Mouse (Mus musculus) cerebellum, adult 9-11 months (tissue): ENCODE data around the gene Gopc.
A peak's percentile ranks its signal among the peaks of the same experiment; 100 is the strongest.

Source experiments
- DNase-seq: peaks from one replicate; pipeline ENCODE4 v3.0.0; 2022

Gene Gopc

DNA sequence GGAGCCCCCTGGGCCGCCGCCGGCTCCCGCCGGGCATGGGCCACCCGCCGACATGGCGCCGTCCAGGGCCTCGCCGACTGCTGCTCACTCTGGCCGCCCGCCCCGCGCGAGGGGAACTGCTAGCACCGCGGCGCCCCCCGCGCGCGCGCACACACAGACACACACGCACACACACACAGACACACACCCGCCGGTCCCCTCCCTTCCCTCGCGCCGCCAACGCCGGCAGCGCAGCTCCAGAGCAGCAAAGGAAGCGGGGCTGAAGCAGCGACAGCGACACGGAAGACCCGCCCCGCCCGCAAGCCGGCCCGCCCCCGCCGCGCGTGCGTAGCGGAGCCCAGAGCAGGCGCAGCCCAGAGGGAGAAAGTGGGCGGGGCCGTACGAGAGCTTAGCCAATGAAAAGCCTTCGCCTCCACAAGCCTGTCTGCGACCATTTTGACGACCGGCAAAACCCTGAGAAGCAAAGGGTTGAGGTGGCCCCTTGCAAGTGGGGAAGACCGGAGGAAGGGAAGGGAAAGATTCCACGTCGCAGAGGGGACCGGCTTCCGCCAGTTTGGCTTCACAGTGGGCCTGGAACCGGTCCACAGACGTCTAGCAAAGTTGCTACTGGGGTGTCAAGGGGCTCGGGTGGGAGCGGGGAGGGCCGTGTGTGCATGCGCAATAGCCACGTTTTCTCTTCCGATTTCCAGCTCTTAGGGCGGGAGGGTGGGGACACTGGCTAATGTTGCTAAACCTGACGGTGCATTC is at the start of gene Gopc:
Gopc (minus strand) TSS at position 280 of the 747 bp plus-strand sequence.
- DNase-seq = peak; percentile 98

DNA sequence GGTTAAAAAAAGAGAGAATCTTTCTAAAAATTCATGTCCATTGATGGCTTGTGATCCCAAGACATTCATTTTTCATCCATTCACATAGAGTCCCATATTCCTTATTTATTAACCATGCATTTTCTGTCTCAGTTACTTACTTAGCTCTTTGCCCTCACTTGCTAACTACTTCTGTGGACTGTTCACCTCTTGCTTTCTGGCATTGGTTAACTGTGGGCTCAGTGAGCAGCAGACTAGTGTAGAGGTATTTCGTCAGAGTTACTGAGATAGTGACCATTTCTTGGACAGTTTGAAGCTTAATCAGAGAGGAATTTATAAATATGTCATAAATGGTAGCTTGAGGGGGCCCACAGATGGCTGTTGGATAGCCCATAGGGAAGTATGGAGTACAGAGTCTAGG is 49.0 kb upstream of the Gopc start:
- DNase-seq = no peak

DNA sequence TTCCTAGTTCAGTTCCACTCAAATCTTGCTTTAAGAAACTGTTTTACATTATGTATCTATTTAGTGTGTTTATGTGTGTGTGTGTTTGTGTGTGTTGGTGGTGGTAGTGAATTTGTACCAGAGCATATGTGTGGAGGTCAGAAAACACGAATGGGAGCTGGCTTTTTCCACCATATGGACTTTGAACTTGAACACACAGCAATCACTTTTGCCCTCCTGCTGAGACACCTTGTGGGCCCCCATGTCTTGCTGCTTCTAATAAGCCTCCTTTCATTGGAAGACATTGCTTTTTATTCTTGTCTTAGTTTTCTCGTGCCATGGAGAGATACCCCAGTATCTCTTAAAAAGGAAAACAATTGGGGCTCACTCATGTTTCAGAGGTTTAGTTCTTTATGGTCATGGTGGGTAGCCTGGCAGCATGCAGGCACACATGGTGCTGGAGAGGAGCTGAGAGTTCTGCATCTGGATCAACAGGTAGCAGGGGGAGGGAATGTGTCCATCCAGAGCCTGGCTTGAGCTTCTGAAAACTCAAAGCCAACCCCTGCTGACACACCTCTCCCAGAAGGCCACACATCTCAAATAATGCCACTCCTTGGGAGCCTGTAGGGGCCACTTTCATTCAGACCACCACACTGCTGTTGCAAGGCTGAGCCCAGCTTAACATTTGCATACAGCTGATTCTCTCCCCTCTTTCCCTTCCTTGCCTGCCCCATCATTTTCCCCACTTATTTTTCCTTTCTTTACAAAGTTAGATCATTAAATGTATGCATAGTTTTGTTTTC is 45.9 kb upstream of the Gopc start:
- DNase-seq = no peak

DNA sequence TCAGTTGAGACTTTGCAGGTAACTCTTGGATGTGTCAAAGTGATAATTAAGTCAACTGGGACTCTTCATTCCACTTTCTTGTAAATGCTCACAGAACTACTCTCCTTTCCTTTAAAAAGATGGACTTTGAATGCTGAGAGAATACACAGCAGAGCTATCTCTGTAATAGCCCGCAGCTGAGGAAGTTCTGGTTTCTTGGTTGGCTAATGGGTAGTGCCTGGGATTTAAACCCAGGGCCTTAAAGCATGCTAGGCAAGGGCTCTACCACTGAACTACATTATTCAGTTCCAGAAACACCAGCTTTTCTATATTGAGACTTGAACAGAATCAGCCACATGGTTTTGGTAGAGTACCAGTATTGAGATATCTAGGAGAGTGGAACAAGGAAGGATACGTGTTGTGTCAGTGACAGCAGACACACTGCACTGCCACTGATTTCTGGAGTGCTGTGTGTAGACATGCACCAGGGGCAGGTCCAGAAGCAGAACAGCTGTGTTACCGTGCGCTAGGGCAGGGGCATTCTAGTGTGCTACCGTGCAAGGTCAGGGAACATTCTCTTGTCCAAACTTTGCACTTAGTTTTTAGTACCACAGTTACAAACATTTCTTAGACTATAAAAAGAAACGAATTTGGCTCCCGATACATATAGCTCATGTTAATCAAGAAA is 44.5 kb upstream of the Gopc start:
- no peak for DNase-seq

DNA sequence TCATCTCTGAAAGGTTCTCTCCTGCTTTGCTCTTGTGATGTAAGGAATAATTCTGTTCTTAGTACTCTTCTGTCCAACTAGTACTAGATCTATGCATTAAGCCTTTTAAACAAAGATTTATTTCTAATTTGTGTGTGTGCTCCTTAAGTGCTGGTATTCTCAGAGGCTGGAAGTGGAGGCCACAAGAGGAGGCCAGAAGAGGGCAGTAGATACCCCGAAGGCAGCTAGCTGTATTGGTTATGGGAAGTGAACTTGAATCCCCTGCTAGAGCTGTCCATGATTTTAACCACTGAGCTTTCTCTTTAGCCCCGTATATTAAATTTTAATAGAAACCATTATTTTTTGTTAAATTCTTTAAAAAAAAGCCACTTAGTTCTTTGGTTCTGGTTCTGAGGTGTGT is 41.2 kb upstream of the Gopc start:
- DNase-seq = no peak

DNA sequence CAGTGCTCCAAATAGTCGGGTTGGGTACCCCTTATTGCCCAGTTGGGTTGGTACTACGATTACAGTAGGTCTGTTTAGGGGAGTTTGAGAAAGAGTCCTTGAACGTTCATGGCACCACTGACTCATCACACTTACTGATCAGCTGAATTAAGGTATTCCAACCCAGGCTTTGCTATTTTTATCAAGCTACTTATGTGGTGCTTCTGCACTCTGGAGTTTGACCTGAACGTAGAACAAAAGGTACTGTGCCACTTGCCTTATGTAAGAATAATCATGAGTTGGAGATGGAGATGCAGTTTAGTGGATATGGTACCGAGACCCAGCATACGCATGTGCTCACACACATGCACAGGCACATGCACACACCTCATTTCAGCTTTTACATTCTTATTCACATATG is 39.8 kb upstream of the Gopc start:
- no peak for DNase-seq

DNA sequence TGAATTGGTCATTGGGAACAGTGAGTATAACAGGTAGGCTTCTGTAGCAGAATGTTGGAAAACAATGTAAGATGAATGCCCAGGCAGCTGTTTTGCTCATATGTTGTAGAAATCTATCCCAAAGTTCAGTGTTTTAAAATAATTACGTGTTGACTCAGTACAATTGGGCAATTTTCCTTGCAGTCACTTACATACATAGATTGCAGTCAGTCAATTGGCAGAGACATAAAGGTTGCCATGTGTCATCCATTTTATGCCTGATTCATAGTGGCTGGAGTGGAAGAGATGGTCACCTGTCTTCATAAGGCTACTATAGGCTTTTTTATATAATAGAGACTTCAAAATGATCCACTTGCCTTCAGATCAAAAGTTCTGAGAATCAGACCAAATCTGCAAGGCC is 38.6 kb upstream of the Gopc start:
- DNase-seq = no peak

DNA sequence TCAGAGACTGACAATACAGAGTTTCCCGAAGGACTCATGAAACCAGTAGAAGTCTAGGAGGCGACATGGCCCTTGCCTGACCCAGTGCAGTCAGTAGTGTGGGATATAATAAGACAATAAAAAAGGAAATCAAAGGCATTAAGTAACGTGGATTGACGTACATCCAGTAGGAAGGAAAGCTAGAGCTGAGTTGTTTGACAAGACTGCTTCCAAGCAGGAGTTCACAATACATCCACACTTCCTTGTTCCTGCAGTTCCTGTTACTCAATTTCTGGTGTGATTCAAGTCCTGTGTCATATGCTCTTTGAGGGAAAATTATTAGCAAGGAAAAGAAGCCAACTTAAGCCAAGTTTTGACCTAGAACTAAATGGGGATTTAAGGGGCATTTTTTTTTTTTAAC is 37.5 kb upstream of the Gopc start:
- no peak for DNase-seq

DNA sequence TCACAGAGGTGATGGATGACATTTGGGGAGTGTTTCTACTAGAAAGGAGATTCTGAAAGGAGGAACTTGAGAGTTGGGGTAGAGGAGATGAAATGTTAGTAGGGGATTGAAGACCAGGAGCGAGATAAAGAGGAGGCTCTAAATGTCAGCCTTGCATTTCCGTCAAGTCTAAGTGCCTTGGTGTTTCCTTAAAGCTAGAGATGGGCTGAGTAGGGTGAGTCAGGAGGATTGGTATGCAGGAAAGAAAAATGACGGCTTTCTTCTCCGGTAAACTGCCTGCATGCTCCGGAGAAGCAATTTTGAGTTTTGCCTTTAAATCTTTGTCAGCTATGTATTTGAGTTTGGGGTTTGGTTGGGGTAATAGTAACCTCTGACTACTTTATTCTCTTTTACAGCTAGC is 37.0 kb upstream of the Gopc start:
- no peak for DNase-seq

DNA sequence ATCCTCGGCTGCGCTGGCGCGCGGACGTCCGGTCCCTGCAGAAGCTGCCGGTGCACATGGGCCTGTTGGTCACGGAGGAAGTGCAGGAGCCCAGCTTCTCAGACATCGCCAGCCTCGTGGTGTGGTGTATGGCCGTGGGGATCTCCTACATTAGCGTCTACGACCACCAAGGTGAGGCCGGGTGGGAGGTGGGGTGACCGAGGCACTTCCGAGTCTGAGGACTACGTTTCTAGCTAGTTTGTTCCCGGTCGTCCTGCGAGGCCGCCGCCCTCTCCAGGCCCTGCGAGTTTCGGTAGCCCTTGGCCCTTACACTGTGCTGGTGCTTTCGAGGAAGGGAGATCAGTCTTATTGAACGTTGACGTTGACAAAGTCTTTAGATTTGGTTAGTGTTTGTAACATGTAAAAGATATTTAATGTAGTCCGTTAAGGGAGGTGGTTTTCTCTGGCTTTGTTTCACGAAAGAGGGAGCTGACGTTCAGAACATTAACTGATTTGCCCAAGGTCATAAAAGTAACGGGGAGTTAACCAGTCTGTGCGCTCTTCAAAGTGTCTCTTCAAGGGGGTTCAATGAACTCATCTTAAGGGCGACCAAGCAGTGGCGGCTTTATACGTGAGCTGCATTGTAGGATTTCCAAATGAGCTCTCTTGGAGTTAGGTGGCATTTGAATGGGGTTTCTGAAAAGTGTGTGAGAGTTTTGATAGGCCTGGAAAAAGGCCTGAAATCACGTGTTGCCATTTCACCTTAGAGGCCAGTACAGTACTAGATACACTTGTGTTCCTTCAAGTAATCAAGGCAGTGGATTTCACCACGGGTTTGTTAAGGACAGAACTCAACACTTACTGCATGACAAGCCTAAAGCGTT is 36.3 kb upstream of the Gopc start:
- peak; percentile 16 for DNase-seq

DNA sequence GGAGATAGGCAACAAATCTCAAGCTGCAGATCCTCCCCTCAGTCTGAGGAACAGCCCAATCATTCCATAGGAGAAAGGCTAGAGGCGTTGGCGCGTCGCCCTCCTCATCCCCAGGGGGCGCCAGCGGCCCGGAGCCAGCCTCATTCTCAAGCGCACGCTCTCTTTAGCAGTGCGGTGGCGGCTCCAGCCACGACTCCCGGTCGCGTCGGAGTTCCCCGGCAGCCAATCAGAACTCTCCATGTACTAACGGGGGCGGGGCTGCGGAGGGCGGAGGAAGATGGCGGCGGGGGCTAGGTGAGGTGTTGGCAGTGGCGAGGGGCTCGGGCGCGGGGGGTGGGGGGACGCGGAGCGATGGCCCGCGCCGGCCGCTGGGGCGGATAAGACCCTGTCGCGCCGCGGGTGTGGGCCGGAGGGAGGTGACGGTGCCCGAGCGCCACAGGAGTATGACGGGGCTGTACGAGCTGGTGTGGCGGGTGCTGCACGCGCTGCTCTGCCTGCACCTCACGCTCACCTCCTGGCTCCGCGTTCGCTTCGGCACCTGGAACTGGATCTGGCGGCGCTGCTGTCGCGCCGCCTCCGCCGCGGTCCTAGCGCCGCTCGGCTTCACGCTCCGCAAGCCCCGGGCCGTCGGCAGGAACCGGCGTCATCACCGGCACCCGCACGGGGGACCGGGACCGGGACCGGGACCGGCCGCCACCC is 35.5 kb upstream of the Gopc start, which contains the start of gene Nus1:
Nus1 (plus strand) TSS at position 249 of the 699 bp plus-strand sequence.
- DNase-seq = peak; percentile 98

DNA sequence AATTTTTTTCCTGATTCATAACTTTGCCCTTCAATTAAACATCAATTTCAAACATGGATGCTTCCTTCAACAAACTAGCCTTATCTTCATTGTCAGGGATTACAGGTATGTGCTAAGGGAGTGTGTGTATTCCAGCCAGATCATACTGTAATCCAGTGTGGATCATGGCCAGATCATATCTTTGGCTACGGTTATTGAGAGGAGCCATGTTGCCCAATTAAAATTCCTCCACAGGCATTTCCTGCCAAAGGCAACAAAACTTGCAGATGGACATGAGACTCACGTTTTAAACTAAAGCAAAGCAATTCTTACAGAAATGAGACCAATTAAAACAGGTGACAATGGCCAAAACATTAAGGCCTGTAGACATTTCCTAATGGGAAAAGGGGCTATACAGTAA is 34.5 kb upstream of the Gopc start:
- DNase-seq = peak; percentile 22

DNA sequence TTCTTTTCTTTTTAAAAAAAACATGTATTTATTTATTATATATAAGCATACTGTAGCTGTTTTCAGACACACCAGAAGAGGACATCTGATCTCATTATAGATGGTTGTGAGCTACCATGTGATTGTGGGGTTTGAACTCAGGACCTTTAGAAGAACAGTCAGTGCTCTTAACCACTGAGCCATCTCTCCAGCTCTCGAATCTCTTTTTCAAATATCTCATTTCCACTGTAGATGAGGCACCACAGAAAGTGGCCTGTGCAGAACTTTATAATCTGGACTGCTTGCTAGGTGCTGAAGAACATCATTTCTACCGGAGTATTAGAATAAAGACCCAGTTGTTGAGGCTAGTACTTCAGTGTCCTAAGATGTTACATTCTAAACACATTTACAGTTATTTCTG is 33.1 kb upstream of the Gopc start:
- DNase-seq = no peak

DNA sequence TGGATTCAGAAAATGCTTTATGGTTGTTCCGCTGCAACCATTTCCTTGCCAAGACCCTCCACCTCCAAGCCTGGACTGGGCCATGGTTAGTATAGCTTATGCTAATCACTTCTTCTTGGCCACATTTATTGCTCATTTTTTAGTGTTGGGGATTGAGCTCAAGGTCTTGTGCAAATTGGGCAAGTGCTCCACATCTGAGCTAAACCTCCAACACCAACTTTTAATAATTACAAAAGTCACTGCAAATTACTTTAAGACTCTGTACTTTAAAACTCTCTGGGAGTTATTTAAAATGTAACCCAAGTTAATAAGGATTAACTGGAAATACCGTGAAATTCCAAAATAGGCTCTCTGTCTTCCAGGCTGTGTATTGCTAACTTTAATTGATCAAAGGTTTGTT is 25.6 kb upstream of the Gopc start:
- no peak for DNase-seq

DNA sequence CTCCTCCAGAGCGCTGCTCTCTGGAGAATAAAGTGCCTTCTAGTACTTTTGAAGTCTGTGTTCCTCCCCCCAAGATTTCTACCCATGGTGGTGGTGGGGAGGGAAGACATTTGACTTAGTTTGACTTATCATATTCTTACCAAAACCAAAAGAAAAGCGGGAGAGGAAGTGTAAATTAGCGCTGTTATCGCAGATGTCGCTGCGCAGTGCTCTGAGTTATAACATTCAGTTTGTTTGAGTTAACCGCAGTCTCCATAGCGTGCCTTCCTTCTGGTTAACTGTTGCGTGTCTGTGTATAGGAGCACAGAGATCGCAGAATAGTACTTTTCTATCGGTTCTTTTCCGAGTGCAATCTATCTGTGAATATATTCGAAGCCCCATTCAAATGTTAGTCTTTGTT is 23.2 kb upstream of the Gopc start:
- no peak for DNase-seq

DNA sequence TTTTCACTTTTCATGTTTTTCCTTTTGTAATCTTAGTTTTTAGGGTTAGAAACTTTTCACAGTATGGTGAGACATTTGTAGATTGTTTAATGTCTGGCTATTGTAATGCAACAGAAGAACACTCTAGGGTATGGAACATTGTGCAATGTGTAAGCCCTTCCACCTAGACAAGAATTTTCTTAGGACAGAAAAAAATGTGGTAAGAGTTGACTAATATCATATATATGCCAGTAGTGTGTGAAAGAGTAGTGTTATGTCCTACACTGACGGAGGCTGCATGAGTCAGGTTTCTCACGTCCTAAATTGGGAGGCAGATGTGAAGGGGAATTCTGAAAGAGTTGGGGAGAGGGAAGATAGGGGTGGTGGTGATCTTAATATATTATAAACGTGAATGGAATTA is 17.8 kb upstream of the Gopc start:
- no peak for DNase-seq

DNA sequence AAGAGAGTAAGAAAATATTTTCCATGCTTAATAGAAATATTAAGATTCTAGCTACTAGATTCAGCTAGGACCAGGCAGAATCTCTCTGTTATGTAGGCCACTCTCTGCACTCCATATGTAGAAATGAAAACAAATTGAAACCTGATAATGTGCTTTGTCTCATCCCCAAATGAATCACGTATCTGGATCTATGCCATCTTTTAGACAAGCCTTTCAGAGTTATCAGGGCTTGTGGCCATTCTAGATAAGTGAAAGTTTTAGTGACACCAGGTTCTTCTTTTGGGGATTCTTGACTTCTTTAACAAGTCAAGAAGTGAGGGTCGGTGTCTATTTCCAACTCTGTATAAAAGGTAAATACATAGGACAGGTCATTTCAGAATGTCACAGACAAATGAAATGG is 16.8 kb upstream of the Gopc start:
- DNase-seq = no peak

DNA sequence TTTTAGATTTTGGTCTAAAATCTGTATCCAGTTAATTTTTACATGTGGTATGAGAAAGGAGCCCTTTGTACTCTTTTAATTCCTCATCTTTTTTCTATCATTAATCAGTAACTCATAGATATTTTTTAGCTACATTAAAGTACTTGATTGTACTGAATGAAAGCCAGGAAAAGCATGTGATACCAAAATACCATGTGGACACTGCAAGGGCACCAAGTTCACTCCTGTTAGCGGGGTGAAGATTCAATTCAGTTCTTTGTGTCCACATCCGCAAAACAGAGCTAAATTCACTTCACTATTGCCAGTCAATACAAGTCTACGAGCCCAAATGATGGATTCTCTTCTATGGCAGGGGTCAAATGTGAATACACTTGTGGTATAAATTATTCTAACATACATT is 14.7 kb upstream of the Gopc start:
- no peak for DNase-seq

DNA sequence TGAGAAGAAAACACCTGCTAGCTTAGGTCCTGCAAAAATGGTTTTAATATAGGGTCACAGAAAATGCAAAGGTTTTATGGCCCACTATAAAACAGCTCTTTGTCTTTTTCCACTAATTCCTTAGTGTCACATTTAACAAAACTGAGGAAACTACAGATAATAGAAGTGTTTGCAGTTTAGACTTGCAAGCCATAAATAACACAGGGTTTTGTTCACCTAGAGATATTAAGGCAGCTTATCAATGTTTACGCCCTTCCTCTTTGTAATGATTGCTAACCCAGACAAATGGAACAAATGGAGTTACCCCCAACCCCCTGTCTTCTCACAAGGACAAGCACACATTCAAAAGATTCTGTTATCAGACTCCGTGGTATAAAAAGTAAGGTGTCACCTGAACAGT is 9.3 kb upstream of the Gopc start:
- no peak for DNase-seq

DNA sequence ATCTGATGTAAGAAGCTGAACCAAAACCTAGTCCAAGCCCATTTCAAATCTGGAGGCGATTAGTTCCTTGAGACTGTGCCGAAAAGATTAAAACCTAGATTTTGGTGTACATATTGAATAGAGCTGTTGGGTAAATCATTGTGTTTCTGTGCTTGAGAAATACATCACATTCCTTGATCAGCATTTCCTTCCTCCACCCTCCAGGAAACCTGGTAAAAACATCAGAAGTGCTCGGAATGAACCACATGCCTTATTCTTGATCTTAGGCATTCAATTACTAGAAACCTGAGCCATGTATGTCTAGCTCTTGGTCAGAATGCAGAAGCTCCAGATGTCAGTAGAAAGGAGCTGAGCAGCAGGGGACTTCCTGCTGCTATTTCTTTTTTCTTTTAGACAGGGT is 7.5 kb upstream of the Gopc start:
- DNase-seq = no peak

DNA sequence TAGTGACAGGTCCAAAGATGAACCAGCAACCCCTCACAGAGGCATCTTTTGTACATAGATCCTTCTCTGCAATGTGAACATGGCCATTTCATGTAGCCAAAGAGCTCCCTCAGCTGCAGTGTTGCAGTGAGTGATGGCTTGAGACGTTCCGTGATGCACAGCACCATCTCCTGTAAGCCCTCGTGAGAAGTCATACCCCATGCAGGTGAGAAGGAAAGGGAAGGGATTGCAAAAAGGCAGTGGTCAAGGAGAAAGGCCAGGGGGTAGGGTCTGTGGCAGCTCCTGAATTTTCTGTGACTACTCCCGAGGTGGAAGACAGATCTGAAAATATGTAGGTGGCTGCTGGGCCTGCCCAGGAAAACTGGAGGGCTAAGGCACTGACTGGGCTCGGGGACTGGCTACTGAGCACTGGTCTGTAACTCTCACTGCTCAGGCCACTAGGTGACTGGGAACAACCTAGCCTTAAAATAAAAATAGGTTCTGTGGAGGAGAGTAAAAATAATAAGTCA is 7.1 kb upstream of the Gopc start, which contains the start of gene Nepn:
Nepn (plus strand) TSS at position 51 of the 509 bp plus-strand sequence.
- DNase-seq = no peak

DNA sequence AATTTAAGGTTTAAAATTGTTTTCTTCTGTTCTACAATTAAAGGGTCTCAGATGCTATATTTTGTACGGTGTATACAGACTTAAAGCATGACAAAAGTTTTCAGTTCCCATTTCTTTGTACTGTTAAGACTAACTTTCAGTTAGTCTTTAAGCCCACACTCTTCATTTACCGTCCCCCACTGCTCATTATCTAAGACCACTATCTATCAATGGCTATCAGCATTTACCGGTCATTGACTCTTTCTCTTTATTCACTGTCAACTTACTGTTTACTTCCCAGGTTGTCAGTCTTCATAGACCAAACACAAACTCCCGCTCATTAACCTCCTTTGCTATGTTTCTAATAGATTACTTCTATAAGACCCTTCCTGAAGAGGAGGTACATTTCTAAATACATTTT is 5.3 kb upstream of the Gopc start:
- no peak for DNase-seq
